9 mouse cellular contexts compared by ENCODE assay signal in genomic region chr11:43411413-43411812, GRCm38 (mm10). TPM values are rescaled to one million over a fixed set of nuclear protein-coding genes. Genes with fewer than 3 reads are reported as not detected.
DNase-seq lines count a peak whose midpoint lies in the region; ATAC-seq and TF ChIP-seq lines count a peak whose summit lies in the region.
"Had no signal": no experiment of that assay in that cellular context is flagged by ENCODE, and none has a peak within 500 bp of the region (broad histone marks: within the 10 kb centered on the region; RNA-seq: fewer than 3 reads in every experiment).

No protein-coding gene starts in this region.

- no peak for ATAC-seq in kidney, postnatal 0 days (replicated peaks; ENCODE audit: low FRiP score, low read depth)
- ATAC-seq in liver, embryonic 13.5 days (ENCODE audit: low read depth): no peak
- ATAC-seq in neutrophil, adult 5-6 weeks (ENCODE audit: extremely low read depth, insufficient number of reproducible peaks, low FRiP score, poor library complexity, severe bottlenecking): peak; percentile 90

- H3K4me3 ChIP-seq in kidney, postnatal 0 days (replicated peaks; ENCODE audit: low read depth, low read length): no peak overlapping the region
- H3K4me3 ChIP-seq in liver, embryonic 13.5 days (replicated peaks): no peak overlapping the region
- H3K4me3 ChIP-seq: heart, embryonic 13.5 days had no signal

- TF ChIP-seq CTCF in kidney, postnatal 0 days (IDR thresholded peaks at IDR 0.05; ENCODE audit: low read depth): peak; percentile 89

- no peak overlapping the region for H3K9ac ChIP-seq in kidney, postnatal 0 days (ENCODE audit: low read depth, low read length)
- H3K9ac ChIP-seq in liver, embryonic 13.5 days: no peak overlapping the region
- H3K9ac ChIP-seq: heart, embryonic 13.5 days had no signal

- no peak overlapping the region for H3K4me2 ChIP-seq in kidney, postnatal 0 days (ENCODE audit: low read length)
- no peak overlapping the region for H3K4me2 ChIP-seq in liver, embryonic 13.5 days
- H3K4me2 ChIP-seq: heart, embryonic 13.5 days had no signal

- no peaks in the 10 kb centered on the region for H3K36me3 ChIP-seq in kidney, postnatal 0 days (ENCODE audit: insufficient read depth, low read length)
- H3K36me3 ChIP-seq in liver, embryonic 13.5 days: no peaks in the 10 kb centered on the region
- H3K36me3 ChIP-seq: heart, embryonic 13.5 days had no signal

- no peaks in the 10 kb centered on the region for H3K4me1 ChIP-seq in kidney, postnatal 0 days (replicated peaks; ENCODE audit: insufficient read depth, low read length)
- no peaks in the 10 kb centered on the region for H3K4me1 ChIP-seq in liver, embryonic 13.5 days (replicated peaks)
- H3K4me1 ChIP-seq: heart, embryonic 13.5 days had no signal

- H3K27ac ChIP-seq in kidney, postnatal 0 days: no peak overlapping the region
- no peak overlapping the region for H3K27ac ChIP-seq in liver, embryonic 13.5 days
- H3K27ac ChIP-seq: heart, embryonic 13.5 days had no signal

- no peaks in the 10 kb centered on the region for H3K27me3 ChIP-seq in kidney, postnatal 0 days (ENCODE audit: insufficient read depth, low read length)
- no peaks in the 10 kb centered on the region for H3K27me3 ChIP-seq in liver, embryonic 13.5 days
- H3K27me3 ChIP-seq: heart, embryonic 13.5 days had no signal

- H3K9me3 ChIP-seq in kidney, postnatal 0 days (replicated peaks; ENCODE audit: low read length): no peaks in the 10 kb centered on the region
- no peaks in the 10 kb centered on the region for H3K9me3 ChIP-seq in liver, embryonic 13.5 days (replicated peaks)
- H3K9me3 ChIP-seq: heart, embryonic 13.5 days had no signal

- WGBS in kidney, postnatal 0 days: 4% methylated on average over 1 of the region's 1 CpGs
- WGBS in liver, embryonic 13.5 days (ENCODE audit: insufficient replicate concordance): 3% methylated on average over 1 of the region's 1 CpGs

- peak; percentile 89 to 93 for DNase-seq in B cell, adult 2 months
- DNase-seq in Muller cell, postnatal 12 days (ENCODE audit: inconsistent ontology term): peak; percentile 39
- DNase-seq in cerebellum, postnatal 10 days: peak; percentile 80 to 87
- peak; percentile 70 to 71 for DNase-seq in frontal cortex, postnatal 36 days (ENCODE audit: low spot score in 2 of 2)
- DNase-seq in kidney, postnatal 0 days (ENCODE audit: low spot score): peak; percentile 75
- peak; percentile 35 for DNase-seq in liver, embryonic 13.5 days
- peak; percentile 24 to 39 for DNase-seq in thymus, adult 18-20 months

RNA-seq across cellular contexts. Expression of gene Pttg1, which starts 14.6 kb away (rescaled TPM):
- 170 and 180 TPM in 2 replicates for polyA plus RNA-seq in kidney, postnatal 0 days (2015; fragmentation: Nextera tagmentation; extraction: Ambion mirVana)
- polyA plus RNA-seq in liver, embryonic 13.5 days (2015; fragmentation: Nextera tagmentation; extraction: Ambion mirVana): 57.5 and 61.2 TPM in 2 replicates
- total RNA-seq in neutrophil, adult 5-6 weeks (2017): 121 and 154 TPM in 2 replicates

RNA-seq across cellular contexts. Expression of gene Slu7, which starts 22.1 kb away (rescaled TPM):
- 62.6 and 64.0 TPM in 2 replicates for polyA plus RNA-seq in kidney, postnatal 0 days (2015; fragmentation: Nextera tagmentation; extraction: Ambion mirVana)
- polyA plus RNA-seq in liver, embryonic 13.5 days (2015; fragmentation: Nextera tagmentation; extraction: Ambion mirVana): 28.4 and 31.7 TPM in 2 replicates
- total RNA-seq in neutrophil, adult 5-6 weeks (2017): 131 and 142 TPM in 2 replicates

Comparison
In these comparisons a context has a peak if more than half of its experiments do, and no peak if none do; other contexts are left out.
1. DNase-seq: peak in every context shown above with its lines; median percentile 91 in B cell, adult 2 months; 84 in cerebellum, postnatal 10 days; 75 in kidney, postnatal 0 days; 70 in frontal cortex, postnatal 36 days; 39 in Muller cell, postnatal 12 days; 35 in liver, embryonic 13.5 days; 32 in thymus, adult 18-20 months.